Mouse (Mus musculus) hindbrain, embryonic 13.5 days (tissue): ENCODE measurements around the gene D7Ertd443e. TPM values are rescaled to one million over a fixed set of nuclear protein-coding genes. Genes with fewer than 3 reads are reported as not detected.

Source experiments
- ATAC-seq: fragments of 200-750 bp; cut with Nextera tagmentation; 2 replicates; pipeline ENCODE4 v1.8.0; 2017; ENCODE audit warnings: moderate TSS enrichment; ENCODE audit not compliant: low FRiP score
- H3K27ac ChIP-seq: fragments of 300-500 bp; sonication (generic); 2 replicates; pipeline ENCODE4 v1.5.1; 2015; ENCODE audit warnings: inconsistent platforms, mild to moderate bottlenecking, moderate library complexity
- H3K27me3 ChIP-seq: fragments of 300-500 bp; sonication (generic); 2 replicates; pipeline ENCODE4 v1.6.1; 2015; ENCODE audit warnings: mild to moderate bottlenecking, inconsistent platforms
- H3K36me3 ChIP-seq: fragments of 300-500 bp; sonication (generic); 2 replicates; pipeline ENCODE4 v1.6.1; 2015; ENCODE audit warnings: mild to moderate bottlenecking, inconsistent platforms
- H3K4me1 ChIP-seq: fragments of 300-500 bp; sonication (generic); replicated peaks from 2 replicates; pipeline ENCODE4 v1.6.1; 2015; ENCODE audit warnings: inconsistent platforms
- H3K4me2 ChIP-seq: fragments of 300-500 bp; sonication (generic); 2 replicates; pipeline ENCODE4 v1.6.1; 2015; ENCODE audit warnings: inconsistent platforms, mild to moderate bottlenecking, moderate library complexity
- H3K4me3 ChIP-seq: fragments of 300-500 bp; sonication (generic); 2 replicates; pipeline ENCODE4 v1.5.1; 2015; ENCODE audit warnings: mild to moderate bottlenecking, inconsistent platforms
- H3K9ac ChIP-seq: fragments of 300-500 bp; sonication (generic); 2 replicates; pipeline ENCODE4 v1.6.1; 2015; ENCODE audit warnings: mild to moderate bottlenecking, inconsistent platforms
- H3K9me3 ChIP-seq: fragments of 300-500 bp; sonication (generic); 2 replicates; pipeline ENCODE4 v1.6.1; 2016; ENCODE audit warnings: inconsistent platforms
- WGBS: fragments of 180-500 bp; shearing (Covaris S2); methylation state at CpG from one replicate; pipeline ENCODE4 v1.1.7; 2015; 5-methylcytosine and 5-hydroxymethylcytosine counted together
- polyA plus RNA-seq: library from polyadenylated mRNA; unstranded; fragments of >200 nt; fragmentation: Nextera tagmentation; extraction: Ambion mirVana; gene quantifications from 2 replicates; pipeline ENCODE4 v1.2.1, GENCODE M21; 2015

D7Ertd443e gene
- polyA plus RNA-seq, 1 experiment from 2014 or later = 0.27 TPM

- H3K9me3 ChIP-seq = no peaks in the 10 kb centered on the region
- H3K4me2 ChIP-seq = no peak overlapping the region
- 81% methylated on average over 4 of the region's 4 CpGs for WGBS
- no peak overlapping the region for H3K4me3 ChIP-seq
- H3K27ac ChIP-seq = no peak overlapping the region
- H3K36me3 ChIP-seq = no peaks in the 10 kb centered on the region
- H3K27me3 ChIP-seq = 0 out of 2 replicates have a peak, but pooled peaks cover 4% of the 10 kb centered on the region
- no peak overlapping the region for H3K9ac ChIP-seq
- H3K4me1 ChIP-seq = no peaks in the 10 kb centered on the region
- ATAC-seq = no peak
Observed at GRCm38 (mm10) chr7:134369241-134369640, 16.2 kb downstream of the D7Ertd443e start.

GRCm38 (mm10) chr7:134362257-134362870 lies 23.1 kb downstream of the D7Ertd443e start:
- WGBS = 47% methylated on average over 7 of the region's 7 CpGs
- Histone ChIP-seq H3K27ac (no peak overlapping the region), H3K4me2 (no peak overlapping the region), H3K27me3 (no peaks in the 10 kb centered on the region), H3K9ac (no peak overlapping the region), H3K9me3 (no peaks in the 10 kb centered on the region), H3K4me1 (no peaks in the 10 kb centered on the region), H3K36me3 (no peaks in the 10 kb centered on the region), H3K4me3 (no peak overlapping the region)
- ATAC-seq = no peak

- H3K27ac ChIP-seq = no peak overlapping the region
- no peak overlapping the region for H3K4me2 ChIP-seq
- H3K9ac ChIP-seq = no peak overlapping the region
- no peaks in the 10 kb centered on the region for H3K27me3 ChIP-seq
- ATAC-seq = no peak
- no peaks in the 10 kb centered on the region for H3K9me3 ChIP-seq
- no peaks in the 10 kb centered on the region for H3K36me3 ChIP-seq
- 42% methylated on average over 6 of the region's 6 CpGs for WGBS
- H3K4me1 ChIP-seq = no peaks in the 10 kb centered on the region; the same call in 1 of the 2 replicates
- H3K4me3 ChIP-seq = no peak overlapping the region
Observed at GRCm38 (mm10) chr7:134348825-134349224, 36.6 kb downstream of the D7Ertd443e start.

GRCm38 (mm10) chr7:134342202-134342601 lies 43.3 kb downstream of the D7Ertd443e start:
- Histone ChIP-seq H3K9ac (no peak overlapping the region), H3K4me1 (no peaks in the 10 kb centered on the region), H3K27ac (no peak overlapping the region), H3K4me2 (no peak overlapping the region), H3K9me3 (no peaks in the 10 kb centered on the region), H3K4me3 (no peak overlapping the region), H3K36me3 (no peaks in the 10 kb centered on the region), H3K27me3 (no peaks in the 10 kb centered on the region)
- ATAC-seq = no peak
- WGBS = 90% methylated on average over 2 of the region's 2 CpGs

- Histone ChIP-seq H3K4me1 (no peaks in the 10 kb centered on the region), H3K36me3 (no peaks in the 10 kb centered on the region), H3K4me2 (no peak overlapping the region), H3K27me3 (no peaks in the 10 kb centered on the region), H3K27ac (no peak overlapping the region), H3K4me3 (no peak overlapping the region), H3K9ac (no peak overlapping the region), H3K9me3 (no peaks in the 10 kb centered on the region)
- ATAC-seq = no peak
- 87% methylated on average over 3 of the region's 3 CpGs for WGBS
Observed at GRCm38 (mm10) chr7:134335951-134336350, 49.5 kb downstream of the D7Ertd443e start.

GRCm38 (mm10) chr7:134320979-134321378 lies 64.5 kb downstream of the D7Ertd443e start:
- Histone ChIP-seq H3K27me3 (no peaks in the 10 kb centered on the region), H3K27ac (no peak overlapping the region), H3K4me3 (no peak overlapping the region), H3K4me1 (no peaks in the 10 kb centered on the region), H3K4me2 (no peak overlapping the region), H3K36me3 (no peaks in the 10 kb centered on the region), H3K9ac (no peak overlapping the region), H3K9me3 (no peaks in the 10 kb centered on the region)
- 68% methylated on average over 10 of the region's 10 CpGs for WGBS
- ATAC-seq = no peak

GRCm38 (mm10) chr7:134302084-134302483 lies 83.4 kb downstream of the D7Ertd443e start:
- no peak for ATAC-seq
- WGBS = 94% methylated on average over 3 of the region's 3 CpGs

GRCm38 (mm10) chr7:134301285-134301684 lies 84.2 kb downstream of the D7Ertd443e start:
- Histone ChIP-seq H3K9ac (no peak overlapping the region), H3K27me3 (no peaks in the 10 kb centered on the region), H3K4me3 (no peak overlapping the region), H3K4me2 (no peak overlapping the region), H3K4me1 (no peaks in the 10 kb centered on the region), H3K9me3 (no peaks in the 10 kb centered on the region), H3K36me3 (no peaks in the 10 kb centered on the region), H3K27ac (no peak overlapping the region)
- 50% methylated on average over 8 of the region's 8 CpGs for WGBS
- ATAC-seq = no peak

More at GRCm38 (mm10) chr7:134302084-134302483, 83.4 kb downstream of the D7Ertd443e start:
- Histone ChIP-seq H3K4me1 (no peaks in the 10 kb centered on the region), H3K9me3 (no peaks in the 10 kb centered on the region), H3K36me3 (no peaks in the 10 kb centered on the region), H3K4me2 (no peak overlapping the region), H3K4me3 (no peak overlapping the region), H3K9ac (no peak overlapping the region), H3K27ac (no peak overlapping the region), H3K27me3 (no peaks in the 10 kb centered on the region)

GRCm38 (mm10) chr7:134292750-134293149 lies 92.7 kb downstream of the D7Ertd443e start:
- WGBS = 82% methylated on average over 3 of the region's 3 CpGs
- Histone ChIP-seq H3K9ac (no peak overlapping the region), H3K4me2 (no peak overlapping the region), H3K27me3 (no peaks in the 10 kb centered on the region), H3K36me3 (no peaks in the 10 kb centered on the region), H3K9me3 (peaks cover 11% of the 10 kb centered on the region; the same call in 1 of the 2 replicates), H3K27ac (no peak overlapping the region), H3K4me1 (no peaks in the 10 kb centered on the region; the same call in 1 of the 2 replicates), H3K4me3 (no peak overlapping the region)
- ATAC-seq = no peak

GRCm38 (mm10) chr7:134289611-134290301 lies 95.7 kb downstream of the D7Ertd443e start:
- Histone ChIP-seq H3K4me1 (no peaks in the 10 kb centered on the region; the same call in 1 of the 2 replicates), H3K4me3 (no peak overlapping the region), H3K27me3 (no peaks in the 10 kb centered on the region), H3K4me2 (no peak overlapping the region), H3K27ac (peak overlapping the region; percentile 58; the same call in 1 of the 2 replicates), H3K9me3 (peaks cover 11% of the 10 kb centered on the region; the same call in 1 of the 2 replicates), H3K9ac (no peak overlapping the region), H3K36me3 (no peaks in the 10 kb centered on the region)
- WGBS = 52% methylated on average over 7 of the region's 7 CpGs
- no peak for ATAC-seq

GRCm38 (mm10) chr7:134289126-134289525 lies 96.3 kb downstream of the D7Ertd443e start:
- no peak for ATAC-seq
- WGBS = 95% methylated on average over 5 of the region's 5 CpGs
- H3K9me3 ChIP-seq = peaks cover 9% of the 10 kb centered on the region; the same call in 1 of the 2 replicates
- no peak overlapping the region for H3K9ac ChIP-seq
- no peak overlapping the region for H3K4me2 ChIP-seq
- H3K27ac ChIP-seq = no peak overlapping the region
- no peaks in the 10 kb centered on the region for H3K36me3 ChIP-seq
- no peak overlapping the region for H3K4me3 ChIP-seq
- H3K4me1 ChIP-seq = no peaks in the 10 kb centered on the region; the same call in 1 of the 2 replicates
- no peaks in the 10 kb centered on the region for H3K27me3 ChIP-seq

- Histone ChIP-seq H3K4me2 (no peak overlapping the region), H3K9ac (no peak overlapping the region), H3K9me3 (no peaks in the 10 kb centered on the region), H3K4me1 (no peaks in the 10 kb centered on the region; the same call in 1 of the 2 replicates), H3K4me3 (no peak overlapping the region), H3K27ac (no peak overlapping the region), H3K27me3 (no peaks in the 10 kb centered on the region), H3K36me3 (no peaks in the 10 kb centered on the region)
- 83% methylated on average over 6 of the region's 6 CpGs for WGBS
- ATAC-seq = no peak
Observed at GRCm38 (mm10) chr7:134287570-134288222, 97.8 kb downstream of the D7Ertd443e start.
